Mouse (Mus musculus): Measurements from ENCODE around the gene Frmd5.

- TF ChIP-seq MYOD1 (IDR thresholded peaks at IDR 0.05; ENCODE audit: control insufficient read depth in 1 of 3, insufficient read length in 2 of 3, low read depth in 2 of 3): no peak
- TF ChIP-seq E2F4 (IDR thresholded peaks at IDR 0.05; ENCODE audit: insufficient read depth): no peak
- no peak for TF ChIP-seq MYOG (IDR thresholded peaks at IDR 0.05; ENCODE audit: control insufficient read depth in 1 of 3, insufficient read depth in 1 of 3, insufficient read length in 2 of 3, low read depth in 2 of 3)
- no peak for TF ChIP-seq MAX (IDR thresholded peaks at IDR 0.05; ENCODE audit: low read depth)
- TF ChIP-seq POLR2A (IDR thresholded peaks at IDR 0.05; ENCODE audit: insufficient read length, low read depth): no peak
- TF ChIP-seq USF1 (IDR thresholded peaks at IDR 0.05; ENCODE audit: low read depth): no peak
- TF ChIP-seq CEBPB (IDR thresholded peaks at IDR 0.05; ENCODE audit: insufficient read depth, poor library complexity, severe bottlenecking): no peak
- TF ChIP-seq TCF12 (IDR thresholded peaks at IDR 0.05; ENCODE audit: insufficient read depth, poor library complexity, severe bottlenecking): no peak
- TF ChIP-seq POLR2AphosphoS2 (IDR thresholded peaks at IDR 0.05; ENCODE audit: insufficient read length, low read depth): no peak
- TF ChIP-seq REST (IDR thresholded peaks at IDR 0.05; ENCODE audit: insufficient read depth, insufficient read length): no peak
- TF ChIP-seq SRF (IDR thresholded peaks at IDR 0.05; ENCODE audit: control insufficient read depth, insufficient read length, low read depth): no peak
Measured at GRCm38 (mm10) chr2:121713567-121713966, 93.3 kb downstream of the Frmd5 start.
